Mouse (Mus musculus): ENCODE data around the gene Atxn7l1.

DNA sequence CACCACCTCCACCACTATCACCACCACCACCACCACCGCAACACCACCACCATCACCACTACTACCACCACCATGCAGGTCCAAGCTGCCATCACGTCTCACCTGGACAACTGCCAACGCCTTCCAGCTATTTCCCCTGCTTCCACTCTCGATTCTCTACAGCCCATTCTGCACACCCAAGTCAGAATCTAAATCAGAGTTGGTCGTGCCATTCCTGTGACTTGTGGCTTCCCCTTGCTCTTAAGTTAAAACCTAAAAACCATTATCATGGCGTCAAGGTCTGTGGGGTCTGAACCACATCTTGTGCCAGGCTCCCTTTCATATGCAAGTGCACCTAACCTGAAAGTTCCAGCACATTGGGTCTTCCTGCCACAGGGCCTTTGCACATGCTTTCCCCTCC is 102.7 kb downstream of the Atxn7l1 start:
- TF ChIP-seq CTCF (IDR thresholded peaks at IDR 0.05; ENCODE audit: insufficient read depth, low read depth, low read length) (no peak), POLR2A (IDR thresholded peaks at IDR 0.05; ENCODE audit: insufficient read depth, low read depth, low read length) (no peak)

Data from olfactory bulb, adult 2 months (tissue).